Mouse (Mus musculus) CD8-positive naive resting alpha-beta T cell, adult 2 months (primary cell): ENCODE results near the gene Snx5.

ENCODE experiments used
- DNase-seq, 2 experiments: peaks; one replicate each; pipeline ENCODE4 v3.0.0; 2022; ENCODE audit warnings: low read depth in 2 of 2, low spot score in 2 of 2

Gene Snx5

GRCm38 (mm10) chr2:144270507-144271420, at the start of gene Snx5, which contains the start of gene Mgme1:
Gene Snx5 (minus strand): TSS chr2:144270906.
Gene Mgme1 (plus strand): TSS chr2:144270663.
- peak; percentile 88 to 89 for DNase-seq

GRCm38 (mm10) chr2:144311372-144311771, 40.7 kb upstream of the Snx5 start:
- DNase-seq = no peak

- DNase-seq = no peak
Observed at GRCm38 (mm10) chr2:144310273-144310672, 39.6 kb upstream of the Snx5 start.

GRCm38 (mm10) chr2:144308561-144308960, 37.9 kb upstream of the Snx5 start:
- DNase-seq = no peak

GRCm38 (mm10) chr2:144305721-144306294, 35.1 kb upstream of the Snx5 start:
- DNase-seq = no peak

- DNase-seq = no peak
Observed at GRCm38 (mm10) chr2:144301101-144301500, 30.4 kb upstream of the Snx5 start.

- peak in 1 of 2 experiments; percentile 11 for DNase-seq
Observed at GRCm38 (mm10) chr2:144299749-144300669, 29.3 kb upstream of the Snx5 start.

GRCm38 (mm10) chr2:144295145-144295735, 24.5 kb upstream of the Snx5 start:
- DNase-seq = no peak

GRCm38 (mm10) chr2:144291600-144292305, 21.0 kb upstream of the Snx5 start:
- DNase-seq = no peak

- no peak for DNase-seq
Observed at GRCm38 (mm10) chr2:144290321-144290720, 19.6 kb upstream of the Snx5 start.

GRCm38 (mm10) chr2:144281417-144281816, 10.7 kb upstream of the Snx5 start:
- DNase-seq = no peak

- no peak for DNase-seq
Observed at GRCm38 (mm10) chr2:144280568-144280967, 9.9 kb upstream of the Snx5 start.

GRCm38 (mm10) chr2:144279742-144280141, 9.0 kb upstream of the Snx5 start:
- no peak for DNase-seq

- DNase-seq = no peak
Observed at GRCm38 (mm10) chr2:144276885-144277284, 6.2 kb upstream of the Snx5 start.

GRCm38 (mm10) chr2:144274741-144275140, 4.0 kb upstream of the Snx5 start:
- no peak for DNase-seq

GRCm38 (mm10) chr2:144272088-144272487, 1.4 kb upstream of the Snx5 start:
- DNase-seq = no peak

- DNase-seq = peak in 1 of 2 experiments; percentile 10
Observed at GRCm38 (mm10) chr2:144269679-144270475, 829 bp downstream of the Snx5 start.

- DNase-seq = no peak
Observed at GRCm38 (mm10) chr2:144269306-144269650, 1.4 kb downstream of the Snx5 start.

GRCm38 (mm10) chr2:144268446-144269305, 2.0 kb downstream of the Snx5 start:
- no peak for DNase-seq
